In genomic region chr13:44282731-44283571, GRCm38 (mm10) we compare ENCODE assay signal across 10 mouse cellular contexts.
DNase-seq lines count a peak whose midpoint lies in the region; ATAC-seq and TF ChIP-seq lines count a peak whose summit lies in the region.
"Had no signal": no experiment of that assay in that cellular context is flagged by ENCODE, and none has a peak within 500 bp of the region (broad histone marks: within the 10 kb centered on the region; RNA-seq: fewer than 3 reads in every experiment).

No protein-coding gene starts in this region.

- no peak overlapping the region for H3K4me3 ChIP-seq in hindbrain, postnatal 0 days (ENCODE audit: low read length)
- no peak overlapping the region for H3K4me3 ChIP-seq in hindbrain, embryonic 12.5 days
- H3K4me3 ChIP-seq in limb, embryonic 15.5 days: no peak overlapping the region

- intact Hi-C loops in gastrocnemius, postnatal 36 days (cut with DNase I): no loop called here

- TF ChIP-seq CTCF in hindbrain, postnatal 0 days (IDR thresholded peaks at IDR 0.05; ENCODE audit: low read depth): no peak

- no peak for ATAC-seq in hindbrain, postnatal 0 days
- ATAC-seq in hindbrain, embryonic 12.5 days (ENCODE audit: low FRiP score): no peak
- ATAC-seq in limb, embryonic 15.5 days (ENCODE audit: insufficient number of reproducible peaks, low FRiP score, low TSS enrichment, low read depth): peak; percentile 63; the same call in 1 of the 2 replicates

- H3K36me3 ChIP-seq in hindbrain, postnatal 0 days (ENCODE audit: insufficient read depth, low read length): no peaks in the 10 kb centered on the region
- H3K36me3 ChIP-seq in hindbrain, embryonic 12.5 days: no peaks in the 10 kb centered on the region
- H3K36me3 ChIP-seq in limb, embryonic 15.5 days: no peaks in the 10 kb centered on the region

- H3K9ac ChIP-seq in hindbrain, postnatal 0 days (replicated peaks; ENCODE audit: low read length): no peak overlapping the region
- H3K9ac ChIP-seq in hindbrain, embryonic 12.5 days: no peak overlapping the region
- no peak overlapping the region for H3K9ac ChIP-seq in limb, embryonic 15.5 days

- peak; percentile 46 for DNase-seq in hindbrain, postnatal 0 days (ENCODE audit: low spot score)
- DNase-seq in lung, postnatal 10 days: peak; percentile 27
- DNase-seq in lung, postnatal 25 days (ENCODE audit: low spot score): no peak
- DNase-seq in frontal cortex, postnatal 14 days (ENCODE audit: low spot score in 2 of 2): peak; percentile 22 to 45
- DNase-seq in gastrocnemius, postnatal 36 days: no peak
- DNase-seq in adrenal gland, postnatal 4 days (ENCODE audit: low spot score in 2 of 2): no peak
- DNase-seq: adrenal gland, adult 2 months; thymus, postnatal 4 days had no signal

- no peaks in the 10 kb centered on the region for H3K27me3 ChIP-seq in hindbrain, postnatal 0 days (ENCODE audit: insufficient read depth, low read length)
- H3K27me3 ChIP-seq in hindbrain, embryonic 12.5 days: no peaks in the 10 kb centered on the region
- no peaks in the 10 kb centered on the region for H3K27me3 ChIP-seq in limb, embryonic 15.5 days

- peaks cover 9% of the 10 kb centered on the region; the same call in 1 of the 2 replicates for H3K4me1 ChIP-seq in hindbrain, postnatal 0 days (ENCODE audit: insufficient read depth, low read length)
- H3K4me1 ChIP-seq in hindbrain, embryonic 12.5 days: peaks cover 9% of the 10 kb centered on the region
- peaks cover 21% of the 10 kb centered on the region for H3K4me1 ChIP-seq in limb, embryonic 15.5 days

- no peak overlapping the region for H3K4me2 ChIP-seq in hindbrain, postnatal 0 days (ENCODE audit: low read depth, low read length)
- H3K4me2 ChIP-seq in hindbrain, embryonic 12.5 days (replicated peaks): no peak overlapping the region
- no peak overlapping the region for H3K4me2 ChIP-seq in limb, embryonic 15.5 days

- H3K27ac ChIP-seq in hindbrain, postnatal 0 days: no peak overlapping the region
- no peak overlapping the region for H3K27ac ChIP-seq in hindbrain, embryonic 12.5 days
- H3K27ac ChIP-seq in limb, embryonic 15.5 days: peak overlapping the region; percentile 69

- whole genome bisulfite sequencing in hindbrain, postnatal 0 days: 54% methylated on average over 16 of the region's 16 CpGs
- WGBS in hindbrain, embryonic 12.5 days: 81% methylated on average over 16 of the region's 16 CpGs
- WGBS in limb, embryonic 15.5 days: 35% methylated on average over 16 of the region's 16 CpGs

- H3K9me3 ChIP-seq in hindbrain, postnatal 0 days (ENCODE audit: low read length): no peaks in the 10 kb centered on the region
- no peaks in the 10 kb centered on the region for H3K9me3 ChIP-seq in hindbrain, embryonic 12.5 days (replicated peaks)
- H3K9me3 ChIP-seq in limb, embryonic 15.5 days: no peaks in the 10 kb centered on the region

Comparison
In these comparisons a context has a peak if more than half of its experiments do, and no peak if none do; other contexts are left out.
1. DNase-seq: peak in hindbrain, postnatal 0 days (single experiment), lung, postnatal 10 days (single experiment) and frontal cortex, postnatal 14 days (2 of 2); none in lung, postnatal 25 days (single experiment), gastrocnemius, postnatal 36 days (0 of 2) and adrenal gland, postnatal 4 days (0 of 2).